Mouse (Mus musculus) forebrain, postnatal 0 days (tissue): ENCODE data around the gene Corin. TPM values are rescaled to one million over a fixed set of nuclear protein-coding genes. Genes with fewer than 3 reads are reported as not detected.

Experiments used
- ATAC-seq: fragments of 200-750 bp; cut with Nextera tagmentation; 2 replicates; pipeline ENCODE4 v1.8.0; 2017; ENCODE audit warnings: mild to moderate bottlenecking, moderate library complexity
- DNase-seq: peaks from one replicate; pipeline ENCODE4 v3.0.0-alpha.2; 2015
- H3K27ac ChIP-seq: fragments of 300-500 bp; sonication (generic); 2 replicates; pipeline ENCODE4 v1.5.1; 2014; ENCODE audit warnings: low read depth, mild to moderate bottlenecking, antibody characterized with exemption, low read length, moderate library complexity, mixed read lengths
- H3K27me3 ChIP-seq: fragments of 300-500 bp; sonication (generic); 2 replicates; pipeline ENCODE4 v1.6.1; 2014; ENCODE audit warnings: mild to moderate bottlenecking, low read length, mixed read lengths; ENCODE audit not compliant: insufficient read depth
- H3K36me3 ChIP-seq: fragments of 300-500 bp; sonication (generic); 2 replicates; pipeline ENCODE4 v1.6.1; 2014; ENCODE audit warnings: mild to moderate bottlenecking, moderate library complexity; ENCODE audit not compliant: insufficient read depth
- H3K4me1 ChIP-seq: fragments of 300-500 bp; sonication (generic); 2 replicates; pipeline ENCODE4 v1.6.1; 2014; ENCODE audit warnings: antibody characterized with exemption; ENCODE audit not compliant: insufficient read depth
- H3K4me2 ChIP-seq: fragments of 300-500 bp; sonication (generic); 2 replicates; pipeline ENCODE4 v1.6.1; 2014; ENCODE audit warnings: low read depth, mild to moderate bottlenecking, moderate library complexity
- H3K4me3 ChIP-seq: fragments of 300-500 bp; sonication (generic); 2 replicates; pipeline ENCODE4 v1.5.1; 2014; ENCODE audit warnings: low read depth, low read length, mixed read lengths
- H3K9ac ChIP-seq: fragments of 300-500 bp; sonication (generic); 2 replicates; pipeline ENCODE4 v1.6.1; 2014; ENCODE audit warnings: mild to moderate bottlenecking
- H3K9me3 ChIP-seq: fragments of 300-500 bp; sonication (generic); 2 replicates; pipeline ENCODE4 v1.6.1; 2016; ENCODE audit warnings: low read length
- CTCF ChIP-seq: sonication (generic); IDR thresholded peaks from 2 replicates; pipeline ENCODE4 v1.5.1; 2016; ENCODE audit warnings: antibody characterized with exemption, control low read depth, low read depth
- WGBS: fragments of 180-500 bp; shearing (Covaris S2); extraction: QIAGEN DNeasy Blood & Tissue Kit; methylation state at CpG from one replicate; pipeline ENCODE4 v1.1.7; 2014; 5-methylcytosine and 5-hydroxymethylcytosine counted together
- polyA plus RNA-seq: library from polyadenylated mRNA; unstranded; fragments of >200 nt; fragmentation: Nextera tagmentation; extraction: Ambion mirVana; gene quantifications from 2 replicates; pipeline ENCODE4 v1.2.1, GENCODE M21; 2015
- total RNA-seq: library from RNA; depleted of rRNA; stranded (reverse); fragments of >200 nt; gene quantifications from 2 replicates; pipeline ENCODE4 v1.2.3, GENCODE M21; 2014; rRNA removed

Gene Corin
- 0.08 and 0.29 TPM in 2 replicates for total RNA-seq
- polyA plus RNA-seq: 0.06 and 0.10 TPM in 2 replicates

DNA sequence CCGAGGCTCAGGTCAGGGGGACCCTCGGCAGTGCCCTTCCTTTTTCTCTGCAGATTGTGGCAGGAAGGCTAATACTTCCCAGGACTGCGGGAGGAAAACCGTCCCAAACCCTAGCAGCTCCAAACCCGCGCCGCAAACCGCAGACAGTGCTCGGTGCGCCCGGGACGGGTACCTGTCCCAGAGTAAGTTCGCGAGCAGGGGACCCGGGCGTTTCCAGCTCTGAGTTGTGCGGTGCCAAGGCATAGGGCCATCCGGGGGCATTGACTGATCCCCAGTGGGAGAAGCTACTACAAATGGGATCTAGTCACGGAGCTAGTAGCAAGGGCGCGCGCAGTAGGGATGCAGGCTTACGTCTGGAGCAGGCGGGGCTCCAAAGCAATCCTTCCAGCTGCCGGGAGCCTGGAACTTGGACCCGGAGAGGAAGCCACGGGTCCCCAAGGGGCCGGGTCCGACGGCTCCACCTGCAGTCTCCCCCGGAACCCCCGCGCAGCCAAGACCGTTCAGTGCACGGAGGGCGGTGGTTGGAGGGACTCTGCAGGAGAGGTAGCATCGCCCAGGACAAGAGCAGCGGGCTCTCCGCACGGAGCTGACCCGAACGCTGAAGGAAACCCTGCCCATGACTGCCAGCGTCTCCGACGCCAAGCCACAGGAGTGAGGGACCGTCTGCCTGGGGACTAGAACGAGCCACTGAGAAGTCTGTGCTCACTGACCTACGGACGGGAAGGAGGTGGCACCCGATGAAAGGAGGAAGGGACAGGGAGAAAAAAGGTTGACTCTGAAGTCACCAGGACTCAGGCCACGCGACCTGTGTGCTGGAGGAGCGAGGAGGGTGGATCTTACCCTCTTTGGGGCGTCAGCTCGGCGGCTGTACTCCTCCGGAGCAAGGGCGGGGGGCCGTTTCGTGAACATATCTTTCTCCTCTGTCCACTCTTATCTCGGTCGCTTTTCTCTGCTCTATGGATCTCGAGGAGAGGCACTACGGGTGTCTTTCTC is at the start of gene Corin:
Gene Corin, minus strand, starts transcription at position 943 of the 993 bp plus-strand sequence.
- H3K27ac ChIP-seq: no peak within 1 kb of the TSS
- no peaks in the 10 kb centered on the region for H3K36me3 ChIP-seq
- TF ChIP-seq CTCF: no peak
- no peak within 1 kb of the TSS for H3K9ac ChIP-seq
- DNase-seq: no peak
- H3K9me3 ChIP-seq: no peaks in the 10 kb centered on the region
- H3K4me3 ChIP-seq: peak within 1 kb of the TSS; percentile 34
- peak; percentile 25; the same call in 1 of the 2 replicates for ATAC-seq
- 2% methylated on average over 64 of the region's 64 CpGs for WGBS
- peaks cover 28% of the 10 kb centered on the region for H3K27me3 ChIP-seq
- H3K4me2 ChIP-seq: peak within 1 kb of the TSS; percentile 56
- peaks cover 7% of the 10 kb centered on the region; the same call in 1 of the 2 replicates for H3K4me1 ChIP-seq

DNA sequence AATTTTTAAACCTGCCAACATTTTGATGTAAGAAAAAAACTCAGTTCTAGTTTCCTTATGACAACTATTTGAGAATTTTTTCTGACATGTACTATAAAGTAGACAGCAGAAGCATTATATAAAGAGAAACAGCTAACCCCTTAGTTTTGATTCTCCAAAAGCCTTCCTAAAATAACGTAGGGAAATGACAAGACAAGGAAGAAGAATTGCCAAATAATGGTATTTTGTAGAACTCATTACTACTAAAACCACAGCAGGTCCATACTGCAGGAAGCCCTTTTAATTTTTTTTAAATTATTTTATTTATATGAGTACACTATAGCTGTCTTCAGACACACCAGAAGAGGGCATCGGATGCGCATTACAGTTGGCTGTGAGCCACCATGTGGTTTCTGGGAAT is 46.9 kb upstream of the Corin start:
- Histone ChIP-seq H3K4me1 (no peaks in the 10 kb centered on the region), H3K9ac (no peak overlapping the region), H3K9me3 (no peaks in the 10 kb centered on the region), H3K36me3 (peaks cover 13% of the 10 kb centered on the region), H3K4me3 (no peak overlapping the region), H3K4me2 (no peak overlapping the region), H3K27me3 (no peaks in the 10 kb centered on the region), H3K27ac (no peak overlapping the region)
- no peak for DNase-seq
- WGBS: 93% methylated on average over 3 of the region's 3 CpGs
- no peak for ATAC-seq
- TF ChIP-seq CTCF: no peak

GRCm38 (mm10) chr5:72528896-72529295 is 24.6 kb upstream of the Corin start:
- H3K9me3 ChIP-seq: no peaks in the 10 kb centered on the region
- TF ChIP-seq CTCF: no peak
- DNase-seq: no peak
- H3K4me2 ChIP-seq: no peak overlapping the region
- no peaks in the 10 kb centered on the region for H3K4me1 ChIP-seq
- ATAC-seq: no peak
- no peak overlapping the region for H3K9ac ChIP-seq
- 92% methylated on average over 3 of the region's 3 CpGs for WGBS
- no peak overlapping the region for H3K4me3 ChIP-seq
- H3K27me3 ChIP-seq: no peaks in the 10 kb centered on the region
- peaks cover 33% of the 10 kb centered on the region for H3K36me3 ChIP-seq
- H3K27ac ChIP-seq: no peak overlapping the region

GRCm38 (mm10) chr5:72513808-72514207 is 9.5 kb upstream of the Corin start:
- peaks cover 26% of the 10 kb centered on the region for H3K36me3 ChIP-seq
- DNase-seq: no peak
- no peak overlapping the region for H3K4me3 ChIP-seq
- no peak overlapping the region for H3K9ac ChIP-seq
- no peaks in the 10 kb centered on the region for H3K4me1 ChIP-seq
- TF ChIP-seq CTCF: no peak
- H3K9me3 ChIP-seq: no peaks in the 10 kb centered on the region
- no peaks in the 10 kb centered on the region for H3K27me3 ChIP-seq
- WGBS: 92% methylated on average over 5 of the region's 5 CpGs
- H3K27ac ChIP-seq: no peak overlapping the region
- no peak overlapping the region for H3K4me2 ChIP-seq
- no peak for ATAC-seq

GRCm38 (mm10) chr5:72505740-72506139 is 1.5 kb upstream of the Corin start:
- Histone ChIP-seq H3K9me3 (no peaks in the 10 kb centered on the region), H3K36me3 (no peaks in the 10 kb centered on the region), H3K9ac (no peak overlapping the region), H3K4me3 (no peak overlapping the region), H3K4me1 (peaks cover 7% of the 10 kb centered on the region; the same call in 1 of the 2 replicates), H3K4me2 (no peak overlapping the region), H3K27ac (no peak overlapping the region), H3K27me3 (peaks cover 28% of the 10 kb centered on the region)
- peak; percentile 63 for DNase-seq
- 73% methylated on average over 5 of the region's 5 CpGs for WGBS
- peak; percentile 68 for ATAC-seq
- peak; percentile 76 for TF ChIP-seq CTCF

DNA sequence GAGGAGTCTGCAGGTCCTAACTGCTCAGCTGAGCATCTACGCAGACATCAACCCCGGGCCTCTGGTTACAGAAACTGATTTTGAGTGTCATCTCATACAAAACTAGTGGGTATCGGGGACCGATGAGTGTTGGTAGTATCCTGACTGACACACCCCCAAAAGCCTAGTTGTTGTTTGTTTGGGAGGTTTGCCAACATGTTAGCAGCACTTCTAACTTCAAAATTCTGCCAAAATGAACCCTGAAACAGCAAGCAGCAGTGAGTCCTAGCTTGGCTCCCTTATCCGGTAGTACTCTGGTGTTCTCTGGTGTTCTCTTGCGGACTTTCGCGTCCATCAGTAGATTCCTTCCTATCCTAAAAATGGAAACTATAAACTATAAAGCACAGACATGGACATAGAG is 1.5 kb downstream of the Corin start:
- H3K27me3 ChIP-seq: peaks cover 28% of the 10 kb centered on the region
- H3K4me3 ChIP-seq: no peak overlapping the region
- H3K36me3 ChIP-seq: no peaks in the 10 kb centered on the region
- H3K27ac ChIP-seq: no peak overlapping the region
- WGBS: 71% methylated on average over 8 of the region's 8 CpGs
- no peak for ATAC-seq
- no peak overlapping the region for H3K4me2 ChIP-seq
- H3K4me1 ChIP-seq: peaks cover 7% of the 10 kb centered on the region; the same call in 1 of the 2 replicates
- no peak for DNase-seq
- H3K9me3 ChIP-seq: no peaks in the 10 kb centered on the region
- no peak for TF ChIP-seq CTCF
- H3K9ac ChIP-seq: no peak overlapping the region

DNA sequence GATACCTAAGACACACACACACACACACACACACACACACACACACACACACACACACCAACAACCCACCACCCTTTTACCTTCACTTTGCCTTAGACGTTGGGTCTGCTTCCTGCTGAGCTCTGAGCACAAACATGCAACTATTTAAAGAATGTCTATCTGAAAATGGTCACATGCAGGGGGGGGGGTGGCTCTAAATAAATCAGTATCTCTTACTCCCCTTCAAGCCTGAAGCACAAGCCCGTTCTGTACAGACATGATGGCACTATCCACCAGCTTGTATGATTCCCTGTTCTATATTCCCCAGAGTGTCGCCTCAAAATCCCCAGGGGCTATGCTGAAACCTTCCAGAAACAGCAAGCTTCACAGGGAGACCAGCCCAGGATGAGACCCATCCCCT is 2.5 kb downstream of the Corin start:
- no peak overlapping the region for H3K27ac ChIP-seq
- ATAC-seq (no peak), DNase-seq (no peak)
- peaks cover 7% of the 10 kb centered on the region; the same call in 1 of the 2 replicates for H3K4me1 ChIP-seq
- no peak overlapping the region for H3K4me3 ChIP-seq
- WGBS: 62% methylated on average over 3 of the region's 3 CpGs
- H3K4me2 ChIP-seq: no peak overlapping the region
- no peak overlapping the region for H3K9ac ChIP-seq
- peaks cover 28% of the 10 kb centered on the region for H3K27me3 ChIP-seq
- TF ChIP-seq CTCF: no peak
- H3K9me3 ChIP-seq: no peaks in the 10 kb centered on the region
- H3K36me3 ChIP-seq: no peaks in the 10 kb centered on the region
